Mouse (Mus musculus): ENCODE results near the gene Stard7.

- no peak for TF ChIP-seq CTCF (IDR thresholded peaks at IDR 0.05; ENCODE audit: low read depth)
- no peak for TF ChIP-seq EP300 (IDR thresholded peaks at IDR 0.05; ENCODE audit: low read depth)
Observed at GRCm38 (mm10) chr2:127335078-127335541, 65.1 kb downstream of the Stard7 start.

All from heart, postnatal 0 days (tissue).